Mouse (Mus musculus): ENCODE results near the gene Brms1.
A peak's percentile ranks its signal among the peaks of the same experiment; 100 is the strongest.
"Not testable (repeated sequence)": the region's sequence is repeated elsewhere in the genome, so short reads cannot be mapped to it uniquely, and the experiment has no call there.

Brms1 gene

GRCm38 (mm10) chr19:5040862-5041523, at the start of gene Brms1:
Brms1 (plus strand) TSS chr19:5041354.
- peak; percentile 93 to 97 for DNase-seq

GRCm38 (mm10) chr19:4992371-4992770, 48.8 kb upstream of the Brms1 start:
- no peak for DNase-seq

DNA sequence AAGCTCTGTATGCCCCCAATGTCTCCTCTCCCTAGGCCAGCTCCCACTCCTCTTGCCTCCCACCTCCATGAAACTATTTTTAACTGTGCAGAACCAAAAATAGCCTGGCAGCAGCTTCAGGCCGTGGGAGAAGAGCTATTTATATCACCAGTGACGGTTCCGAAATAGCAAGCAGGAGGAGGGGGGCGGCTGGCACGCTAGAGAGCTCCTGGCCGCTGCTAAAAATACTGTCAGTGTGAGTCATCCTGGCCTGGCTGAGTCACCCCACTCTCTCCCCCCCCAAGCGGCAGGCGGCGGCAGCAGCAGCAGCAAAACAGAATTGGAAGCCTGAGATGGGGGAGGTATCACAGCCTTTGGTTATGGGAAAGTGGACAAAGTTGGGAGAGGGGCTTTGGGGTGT, 48.2 kb upstream of the Brms1 start:
- DNase-seq, result no peak

DNA sequence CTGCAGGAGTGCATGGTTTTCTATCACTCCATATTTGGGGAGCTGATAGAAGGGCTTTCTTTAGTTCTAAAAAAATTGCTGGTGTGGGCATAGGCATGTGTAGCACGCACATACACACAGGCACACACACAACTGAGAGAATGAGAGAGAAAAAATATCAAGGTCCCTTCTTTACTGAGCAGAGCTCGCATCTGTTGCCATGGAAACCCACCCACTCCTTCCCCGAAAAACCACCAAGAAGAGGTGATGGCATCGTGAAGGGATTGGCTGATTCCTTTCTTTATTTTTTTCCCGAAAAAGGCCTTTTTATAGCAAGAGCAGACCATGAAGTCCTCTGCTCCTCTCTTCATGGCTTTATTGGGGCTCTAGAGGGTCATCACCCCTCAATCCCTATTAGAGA, 47.1 kb upstream of the Brms1 start:
- no peak for DNase-seq

GRCm38 (mm10) chr19:4999445-5000140, 41.6 kb upstream of the Brms1 start:
- DNase-seq, result no peak

GRCm38 (mm10) chr19:5001666-5002406, 39.3 kb upstream of the Brms1 start:
- peak; percentile 69 to 72 for DNase-seq

DNA sequence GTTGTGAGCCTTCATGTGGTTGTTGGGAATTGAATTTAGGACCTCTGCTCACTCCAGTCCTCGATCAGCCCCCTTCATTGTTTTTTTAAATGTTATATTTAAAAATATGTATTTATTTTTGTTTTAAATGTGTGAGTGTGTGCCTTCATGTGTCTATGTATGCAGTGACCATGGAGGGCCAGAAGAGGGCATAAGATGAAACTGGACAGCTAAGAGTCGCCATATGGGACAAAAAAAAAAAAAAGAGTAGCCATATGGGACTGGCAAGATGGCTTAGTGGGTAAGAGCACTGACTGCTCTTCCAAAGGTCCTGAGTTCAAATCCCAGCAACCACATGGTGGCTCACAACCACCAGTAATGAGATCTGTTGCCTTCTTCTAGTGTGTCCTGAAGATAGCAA, 37.5 kb upstream of the Brms1 start:
- not testable (repeated sequence) for DNase-seq

- no peak for DNase-seq
Observed at GRCm38 (mm10) chr19:5004925-5005324, 36.2 kb upstream of the Brms1 start.

GRCm38 (mm10) chr19:5013138-5013537, 28.0 kb upstream of the Brms1 start:
- no peak for DNase-seq

DNA sequence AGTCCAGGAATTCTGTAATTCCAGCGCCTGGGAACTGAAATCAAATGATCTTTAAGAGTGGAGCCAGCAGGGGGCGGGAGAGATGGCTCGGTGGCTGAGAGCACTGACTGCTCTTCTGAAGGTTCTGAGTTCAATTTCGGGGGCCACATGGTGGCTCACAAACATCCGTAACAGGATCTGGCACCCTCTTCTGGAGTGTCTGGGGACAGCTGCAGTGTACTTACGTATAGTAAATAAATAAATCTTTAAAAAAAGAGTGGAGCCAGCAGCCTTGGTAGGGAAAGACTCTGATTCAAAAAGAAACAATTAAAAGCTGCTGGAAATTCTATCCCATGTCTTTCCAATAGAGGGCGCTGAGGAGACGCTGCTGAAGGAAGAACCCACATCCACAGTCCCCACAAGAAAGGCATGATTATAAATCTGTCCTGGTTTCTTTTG, 26.2 kb upstream of the Brms1 start:
- DNase-seq, result peak in 1 of 2 experiments; percentile 64

- peak; percentile 75 to 78 for DNase-seq
Observed at GRCm38 (mm10) chr19:5016221-5016742, 24.9 kb upstream of the Brms1 start.

DNA sequence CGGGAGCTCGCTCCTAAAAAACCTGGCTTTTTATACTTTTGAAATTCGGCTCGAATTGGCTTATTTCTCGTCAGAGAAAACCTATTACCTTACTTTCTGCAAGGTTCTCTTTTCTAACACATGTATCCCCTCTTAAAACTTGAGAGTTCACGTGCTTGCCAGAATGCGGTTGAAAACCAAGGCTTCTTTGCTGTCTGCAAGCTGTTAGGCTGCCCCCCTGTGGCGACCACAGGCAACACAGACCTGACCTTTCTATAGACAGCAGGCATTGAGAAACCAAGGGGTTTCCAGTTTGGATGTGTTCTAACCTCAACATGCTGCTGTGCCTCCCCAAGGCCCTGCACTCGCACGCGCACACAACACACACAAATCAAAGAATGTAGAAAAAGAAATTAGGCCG, 24.4 kb upstream of the Brms1 start:
- peak; percentile 79 to 80 for DNase-seq

GRCm38 (mm10) chr19:5017611-5018010, 23.5 kb upstream of the Brms1 start:
- no peak for DNase-seq

GRCm38 (mm10) chr19:5018191-5018590, 23.0 kb upstream of the Brms1 start:
- no peak for DNase-seq

- DNase-seq, result peak in 1 of 2 experiments; percentile 14
Observed at GRCm38 (mm10) chr19:5021416-5021815, 19.7 kb upstream of the Brms1 start.

- peak; percentile 95 to 96 for DNase-seq
Observed at GRCm38 (mm10) chr19:5023621-5024479, 17.3 kb upstream of the Brms1 start, which contains the start of gene Slc29a2. Slc29a2 (plus strand) TSS chr19:5023860.

- no peak for DNase-seq
Observed at GRCm38 (mm10) chr19:5026111-5026510, 15.0 kb upstream of the Brms1 start.

- DNase-seq, result no peak
Observed at GRCm38 (mm10) chr19:5032686-5033085, 8.5 kb upstream of the Brms1 start.

GRCm38 (mm10) chr19:5036577-5036976, 4.6 kb upstream of the Brms1 start:
- DNase-seq, result no peak

GRCm38 (mm10) chr19:5037678-5038571, 3.2 kb upstream of the Brms1 start:
- DNase-seq, result peak; percentile 84 to 86

DNA sequence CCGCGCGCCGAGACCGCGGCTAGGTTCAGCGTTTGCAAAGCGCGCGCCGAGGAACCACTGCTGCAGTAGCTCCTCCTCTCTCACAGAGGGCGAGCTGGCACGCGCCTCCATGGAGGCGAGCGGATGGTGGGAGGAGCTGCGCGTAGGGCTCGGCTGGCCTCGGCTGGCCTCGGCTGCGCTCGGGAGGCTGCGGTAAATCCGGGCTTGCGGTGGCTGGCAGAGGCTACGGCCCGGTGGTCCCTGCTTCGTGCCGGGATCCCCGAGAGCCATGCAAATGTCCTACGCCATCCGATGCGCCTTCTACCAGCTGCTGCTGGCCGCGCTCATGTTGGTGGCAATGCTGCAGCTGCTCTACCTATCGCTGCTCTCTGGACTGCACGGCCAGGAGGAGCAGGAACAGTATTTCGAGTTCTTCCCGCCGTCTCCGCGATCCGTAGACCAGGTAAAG, 2.4 kb upstream of the Brms1 start, which contains the start of the genes B4gat1 and AC124502.3:
TSS of gene B4gat1 (plus strand) at position 118 of the 448 bp plus-strand sequence.
TSS of gene AC124502.3 (plus strand) at position 183 of the 448 bp plus-strand sequence.
- peak; percentile 91 to 95 for DNase-seq

Measured in kidney, postnatal 25 days (tissue).